Mouse (Mus musculus) Muller cell, postnatal 12 days (primary cell): ENCODE data around the gene Cpeb2.
A peak's percentile ranks its signal among the peaks of the same experiment; 100 is the strongest.

Experiments
- DNase-seq: peaks from one replicate; pipeline ENCODE4 v3.0.0-alpha.2; 2015; ENCODE audit errors: inconsistent ontology term

The Cpeb2 gene

GRCm38 (mm10) chr5:43232480-43233315 lies at the start of gene Cpeb2:
TSS of gene Cpeb2 (plus strand) at chr5:43233170.
- peak; percentile 98 for DNase-seq

GRCm38 (mm10) chr5:43183556-43183955 lies 49.4 kb upstream of the Cpeb2 start:
- DNase-seq = no peak

- peak; percentile 47 for DNase-seq
Observed at GRCm38 (mm10) chr5:43184834-43185233, 48.1 kb upstream of the Cpeb2 start.

GRCm38 (mm10) chr5:43185478-43185877 lies 47.5 kb upstream of the Cpeb2 start:
- no peak for DNase-seq

- no peak for DNase-seq
Observed at GRCm38 (mm10) chr5:43200686-43201085, 32.3 kb upstream of the Cpeb2 start.

GRCm38 (mm10) chr5:43206495-43207053 lies 26.4 kb upstream of the Cpeb2 start:
- DNase-seq = no peak

- no peak for DNase-seq
Observed at GRCm38 (mm10) chr5:43217468-43217867, 15.5 kb upstream of the Cpeb2 start.

- DNase-seq = no peak
Observed at GRCm38 (mm10) chr5:43217987-43218846, 14.8 kb upstream of the Cpeb2 start.

- DNase-seq = peak; percentile 63
Observed at GRCm38 (mm10) chr5:43218847-43219132, 14.2 kb upstream of the Cpeb2 start.

GRCm38 (mm10) chr5:43223359-43223758 lies 9.6 kb upstream of the Cpeb2 start:
- no peak for DNase-seq

GRCm38 (mm10) chr5:43224245-43224644 lies 8.7 kb upstream of the Cpeb2 start:
- no peak for DNase-seq

- DNase-seq = no peak
Observed at GRCm38 (mm10) chr5:43226160-43226559, 6.8 kb upstream of the Cpeb2 start.

GRCm38 (mm10) chr5:43227607-43228006 lies 5.4 kb upstream of the Cpeb2 start:
- no peak for DNase-seq

GRCm38 (mm10) chr5:43231061-43231460 lies 1.9 kb upstream of the Cpeb2 start:
- no peak for DNase-seq

GRCm38 (mm10) chr5:43232149-43232479 lies 856 bp upstream of the Cpeb2 start:
- DNase-seq = no peak

- DNase-seq = peak; percentile 93
Observed at GRCm38 (mm10) chr5:43233316-43234181, 579 bp downstream of the Cpeb2 start.

- DNase-seq = peak; percentile 39
Observed at GRCm38 (mm10) chr5:43234321-43235185, 1.6 kb downstream of the Cpeb2 start.

GRCm38 (mm10) chr5:43235186-43235785 lies 2.3 kb downstream of the Cpeb2 start:
- DNase-seq = peak; percentile 40

- peak; percentile 25 for DNase-seq
Observed at GRCm38 (mm10) chr5:43235997-43236396, 3.0 kb downstream of the Cpeb2 start.

- DNase-seq = peak; percentile 27
Observed at GRCm38 (mm10) chr5:43236476-43236875, 3.5 kb downstream of the Cpeb2 start.
